Mouse (Mus musculus) midbrain, embryonic 11.5 days (tissue): ENCODE measurements around the gene Degs1. TPM values are rescaled to one million over a fixed set of nuclear protein-coding genes. Genes with fewer than 3 reads are reported as not detected.

Experiments used
- ATAC-seq: fragments of 200-750 bp; cut with Nextera tagmentation; 2 replicates; pipeline ENCODE4 v1.8.0; 2017; ENCODE audit warnings: moderate TSS enrichment, moderate library complexity; ENCODE audit not compliant: low FRiP score
- DNase-seq: peaks from one replicate; pipeline ENCODE4 v3.0.0; 2015; ENCODE audit warnings: low spot score; ENCODE audit errors: missing footprints
- H3K27ac ChIP-seq: fragments of 300-500 bp; sonication (generic); 2 replicates; pipeline ENCODE4 v1.5.1; 2014; ENCODE audit warnings: low read depth, low read length
- H3K27me3 ChIP-seq: fragments of 300-500 bp; sonication (generic); 2 replicates; pipeline ENCODE4 v1.6.1; 2014; ENCODE audit warnings: mild to moderate bottlenecking, low read length, moderate library complexity, mixed read lengths; ENCODE audit not compliant: control insufficient read depth, insufficient read depth
- H3K36me3 ChIP-seq: fragments of 300-500 bp; sonication (generic); 2 replicates; pipeline ENCODE4 v1.6.1; 2014; ENCODE audit warnings: mild to moderate bottlenecking, low read length, moderate library complexity, mixed read lengths; ENCODE audit not compliant: control insufficient read depth, insufficient read depth
- H3K4me1 ChIP-seq: fragments of 300-500 bp; sonication (generic); 2 replicates; pipeline ENCODE4 v1.6.1; 2014; ENCODE audit warnings: low read length; ENCODE audit not compliant: control insufficient read depth, insufficient read depth
- H3K4me2 ChIP-seq: fragments of 300-500 bp; sonication (generic); 2 replicates; pipeline ENCODE4 v1.6.1; 2014; ENCODE audit warnings: mild to moderate bottlenecking, moderate library complexity
- H3K4me3 ChIP-seq: fragments of 300-500 bp; sonication (generic); 2 replicates; pipeline ENCODE4 v1.5.1; 2014; ENCODE audit warnings: low read depth, low read length
- H3K9ac ChIP-seq: fragments of 300-500 bp; sonication (generic); 2 replicates; pipeline ENCODE4 v1.6.1; 2014; ENCODE audit warnings: low read length
- H3K9me3 ChIP-seq: fragments of 300-500 bp; sonication (generic); 2 replicates; pipeline ENCODE4 v1.6.1; 2016; ENCODE audit warnings: low read length; ENCODE audit not compliant: control insufficient read depth
- WGBS: fragments of 180-500 bp; shearing (Covaris S2); extraction: QIAGEN DNeasy Blood & Tissue Kit; methylation state at CpG from one replicate; pipeline ENCODE4 v1.1.7; 2014; 5-methylcytosine and 5-hydroxymethylcytosine counted together
- polyA plus RNA-seq: library from polyadenylated mRNA; unstranded; fragments of >200 nt; fragmentation: Nextera tagmentation; extraction: Ambion mirVana; gene quantifications from 2 replicates; pipeline ENCODE4 v1.2.1, GENCODE M21; 2014

The Degs1 gene
- polyA plus RNA-seq, 1 experiment from 2014 or later = 68.5 TPM

DNA sequence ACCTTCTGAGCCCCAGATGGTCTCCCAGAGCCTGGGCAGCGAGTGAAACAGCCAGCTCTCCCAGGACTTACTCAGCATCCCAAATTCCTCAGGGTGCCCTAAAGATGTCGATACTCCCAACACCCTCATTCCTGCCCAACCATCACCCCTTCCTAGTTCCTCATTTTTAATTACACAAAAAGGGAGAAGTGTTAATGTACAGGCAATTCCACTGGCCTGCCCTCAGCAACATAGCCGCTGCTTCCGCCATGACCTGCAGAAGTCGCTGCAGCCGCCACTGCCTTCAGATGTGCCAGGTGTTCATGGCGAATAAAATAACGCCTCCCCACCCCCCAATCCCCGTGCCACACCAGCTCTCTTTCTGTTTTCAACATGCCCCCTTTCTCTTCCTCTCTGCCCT, 56.3 kb downstream of the Degs1 start:
- Histone ChIP-seq H3K27ac (no peak overlapping the region), H3K36me3 (no peaks in the 10 kb centered on the region), H3K4me3 (no peak overlapping the region), H3K9me3 (no peaks in the 10 kb centered on the region), H3K4me1 (no peaks in the 10 kb centered on the region), H3K27me3 (no peaks in the 10 kb centered on the region), H3K9ac (no peak overlapping the region), H3K4me2 (no peak overlapping the region)
- DNase-seq (no peak), ATAC-seq (no peak)
- WGBS = 89% methylated on average over 9 of the region's 9 CpGs

Other genes starting within 250 kb of the Degs1 start
- gene Srp9, start 158.1 kb downstream of the Degs1 start, polyA plus RNA-seq = 158 and 189 TPM in 2 replicates
- not detected in 2 replicates for gene Vmn1r1, start 118.3 kb downstream of the Degs1 start, polyA plus RNA-seq
- 29.7 and 32.1 TPM in 2 replicates for gene Fbxo28, start 58.8 kb upstream of the Degs1 start, polyA plus RNA-seq
- 33.5 and 34.8 TPM in 2 replicates for gene Trp53bp2, start 126.4 kb upstream of the Degs1 start, polyA plus RNA-seq
- gene Capn2, start 234.8 kb upstream of the Degs1 start, polyA plus RNA-seq = 76.3 and 77.0 TPM in 2 replicates